Mouse (Mus musculus): ENCODE results near the gene Ascl5.

Ascl5 gene

DNA sequence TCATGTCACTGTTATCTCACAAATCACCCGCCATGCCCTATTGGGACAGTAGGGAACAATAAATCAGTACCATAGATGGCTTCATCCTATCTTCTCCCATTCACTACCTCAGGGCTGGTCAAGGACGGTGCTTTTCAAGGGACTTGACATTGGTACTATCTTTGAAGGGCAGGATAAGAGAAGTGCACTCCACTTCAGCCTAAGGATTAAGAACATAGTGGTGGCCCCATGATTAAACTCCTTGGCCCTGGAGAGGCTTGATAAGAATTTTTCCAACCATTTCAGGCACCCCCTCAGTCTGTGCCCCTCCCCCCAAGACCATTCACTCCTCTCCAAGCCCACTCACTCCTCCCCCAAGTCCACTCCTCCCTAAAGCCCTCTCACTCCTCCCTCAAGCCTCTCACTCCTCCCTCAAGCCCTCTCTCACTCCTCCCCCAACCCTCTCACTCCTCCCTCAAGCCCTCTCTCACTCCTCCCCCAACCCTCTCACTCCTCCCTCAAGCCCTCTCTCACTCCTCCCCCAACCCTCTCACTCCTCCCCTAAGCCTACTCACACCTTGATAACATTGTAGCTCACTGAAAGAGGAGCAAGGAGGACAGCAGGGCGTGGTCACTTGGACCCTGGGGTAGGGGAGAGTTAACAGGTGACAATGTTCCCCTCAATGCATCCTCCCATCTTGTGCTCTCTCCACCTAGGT lies 35.5 kb downstream of the Ascl5 start:
- no peaks in the 10 kb centered on the region for H3K4me1 ChIP-seq (replicated peaks; ENCODE audit: low read depth, low read length)
- TF ChIP-seq POU5F1 (IDR thresholded peaks at IDR 0.05; ENCODE audit: borderline replicate concordance, low read length) (no peak), NANOG (IDR thresholded peaks at IDR 0.05; ENCODE audit: borderline replicate concordance, low read length) (no peak), CTCF (conservative IDR thresholded peaks at IDR 0.05; ENCODE audit: low read length) (no peak)
- peaks cover 44% of the 10 kb centered on the region for H3K27me3 ChIP-seq (ENCODE audit: insufficient read depth, low read length)
- H3K9me3 ChIP-seq (ENCODE audit: low read length), result 0 out of 2 replicates have a peak, but pooled peaks cover 5% of the 10 kb centered on the region
- H3K4me3 ChIP-seq (replicated peaks; ENCODE audit: low read length), result no peak overlapping the region
- H3K36me3 ChIP-seq (ENCODE audit: insufficient read depth, low read length), result no peaks in the 10 kb centered on the region

DNA sequence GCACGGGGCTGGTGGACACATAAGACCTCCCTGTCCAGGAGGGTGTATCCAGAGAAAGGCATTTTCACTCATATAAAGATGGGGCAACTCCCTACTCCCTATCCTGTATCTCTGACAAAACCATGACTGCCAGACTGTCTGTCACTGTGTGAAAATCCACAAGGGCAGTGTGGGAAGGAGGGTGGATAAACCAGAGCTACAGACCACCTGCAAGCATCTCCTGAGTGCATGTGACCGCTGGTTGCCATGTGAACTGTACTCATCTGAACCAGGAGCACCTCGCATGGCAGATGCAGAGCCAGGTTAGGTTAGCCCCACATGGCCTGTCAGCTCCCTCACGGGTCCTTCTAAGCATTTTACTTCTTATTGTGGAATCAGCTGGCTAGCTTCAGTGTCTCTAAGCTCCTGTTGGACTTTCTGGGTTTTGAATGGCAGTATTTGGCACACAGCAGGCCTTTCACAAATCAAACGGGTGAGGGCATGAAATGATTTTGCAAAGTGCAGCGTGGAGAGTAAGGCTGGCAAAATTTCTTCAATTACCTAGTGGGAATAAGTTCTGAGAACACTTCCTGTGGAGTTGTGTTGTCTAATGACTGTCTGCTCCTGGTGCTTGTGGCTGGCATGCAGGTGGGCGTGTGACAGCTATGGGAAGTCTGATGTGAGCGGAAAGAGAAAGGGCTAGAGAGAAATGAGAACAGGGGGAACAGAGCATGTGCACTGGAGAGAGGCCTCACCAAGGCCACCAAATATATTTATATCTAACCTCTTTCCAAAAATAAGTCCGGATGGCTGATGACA lies 39.0 kb downstream of the Ascl5 start:
- TF ChIP-seq NANOG (IDR thresholded peaks at IDR 0.05; ENCODE audit: borderline replicate concordance, low read length) (no peak), POU5F1 (IDR thresholded peaks at IDR 0.05; ENCODE audit: borderline replicate concordance, low read length) (no peak), CTCF (conservative IDR thresholded peaks at IDR 0.05; ENCODE audit: low read length) (no peak)
- peaks cover 49% of the 10 kb centered on the region for H3K27me3 ChIP-seq (ENCODE audit: insufficient read depth, low read length)
- H3K4me1 ChIP-seq (replicated peaks; ENCODE audit: low read depth, low read length), result peaks cover 14% of the 10 kb centered on the region
- H3K4me3 ChIP-seq (replicated peaks; ENCODE audit: low read length), result no peak overlapping the region
- no peaks in the 10 kb centered on the region for H3K36me3 ChIP-seq (ENCODE audit: insufficient read depth, low read length)
- 0 out of 2 replicates have a peak, but pooled peaks cover 5% of the 10 kb centered on the region for H3K9me3 ChIP-seq (ENCODE audit: low read length)

DNA sequence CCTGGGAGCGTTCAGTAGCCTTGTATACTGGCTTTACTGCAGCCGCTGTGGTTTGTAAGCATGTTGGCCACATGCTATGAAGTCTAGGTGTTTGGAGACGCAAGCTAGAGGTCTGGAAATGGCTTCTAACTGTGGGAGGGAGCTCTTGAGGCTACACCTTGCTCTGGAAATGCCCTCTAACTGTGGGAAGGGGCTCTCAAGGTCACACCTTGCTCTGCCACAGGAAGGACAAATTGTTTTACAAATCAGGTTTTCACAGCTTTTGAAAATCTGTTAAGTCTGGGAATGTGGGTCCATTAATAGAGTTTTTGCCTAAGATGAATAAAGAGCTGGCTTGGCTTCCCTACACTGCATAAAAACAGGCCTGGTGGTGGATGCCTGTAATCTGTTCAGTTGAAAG lies 43.1 kb downstream of the Ascl5 start:
- TF ChIP-seq POU5F1 (IDR thresholded peaks at IDR 0.05; ENCODE audit: borderline replicate concordance, low read length) (no peak), CTCF (conservative IDR thresholded peaks at IDR 0.05; ENCODE audit: low read length) (no peak), NANOG (IDR thresholded peaks at IDR 0.05; ENCODE audit: borderline replicate concordance, low read length) (no peak)
- Histone ChIP-seq H3K27me3 (ENCODE audit: insufficient read depth, low read length) (peaks cover 34% of the 10 kb centered on the region), H3K36me3 (ENCODE audit: insufficient read depth, low read length) (no peaks in the 10 kb centered on the region), H3K4me3 (replicated peaks; ENCODE audit: low read length) (no peak overlapping the region), H3K9me3 (ENCODE audit: low read length) (no peaks in the 10 kb centered on the region), H3K4me1 (replicated peaks; ENCODE audit: low read depth, low read length) (peaks cover 24% of the 10 kb centered on the region)

DNA sequence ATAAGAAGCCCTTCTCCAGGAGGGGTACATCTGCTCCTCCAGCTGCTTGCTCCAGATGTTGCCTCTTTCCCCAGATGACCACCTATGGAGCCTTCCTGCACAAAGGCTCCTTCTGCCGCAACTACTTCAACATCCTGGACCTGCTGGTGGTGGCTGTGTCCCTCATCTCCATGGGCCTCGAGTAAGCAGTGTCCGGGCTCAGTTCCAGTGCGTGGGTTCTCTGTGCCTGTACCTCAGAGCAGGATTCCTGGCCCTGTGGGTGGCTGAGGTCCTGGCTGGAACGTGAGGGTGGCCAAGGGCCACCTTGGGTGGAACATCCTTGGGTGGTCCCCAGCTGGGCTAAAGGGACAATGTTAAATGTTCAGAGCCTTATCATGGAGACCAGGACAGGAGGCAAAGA lies 44.2 kb downstream of the Ascl5 start:
- peaks cover 2% of the 10 kb centered on the region; the same call in 1 of the 2 replicates for H3K9me3 ChIP-seq (ENCODE audit: low read length)
- no peaks in the 10 kb centered on the region for H3K36me3 ChIP-seq (ENCODE audit: insufficient read depth, low read length)
- TF ChIP-seq POU5F1 (IDR thresholded peaks at IDR 0.05; ENCODE audit: borderline replicate concordance, low read length) (no peak), CTCF (conservative IDR thresholded peaks at IDR 0.05; ENCODE audit: low read length) (no peak), NANOG (IDR thresholded peaks at IDR 0.05; ENCODE audit: borderline replicate concordance, low read length) (no peak)
- no peak overlapping the region for H3K4me3 ChIP-seq (replicated peaks; ENCODE audit: low read length)
- peaks cover 34% of the 10 kb centered on the region for H3K27me3 ChIP-seq (ENCODE audit: insufficient read depth, low read length)
- H3K4me1 ChIP-seq (replicated peaks; ENCODE audit: low read depth, low read length), result peaks cover 24% of the 10 kb centered on the region

All from E14TG2a.4 (cell line).